Mouse (Mus musculus) lung, embryonic 16.5 days (tissue): ENCODE measurements at regions not wholly inside any gene's neighbourhood (a gene's known extent, or its start where the extent isn't known, plus 50 kb on each side); places are given as distances from the start of the nearest gene placed in this dataset.
A peak's percentile ranks its signal among the peaks of the same experiment; 100 is the strongest.

Experiments used
- ATAC-seq: fragments of 200-750 bp; cut with Nextera tagmentation; 2 replicates; pipeline ENCODE4 v1.8.0; 2017; ENCODE audit warnings: low read depth, mild to moderate bottlenecking, moderate library complexity
- H3K27ac ChIP-seq: fragments of 300-500 bp; sonication (generic); 2 replicates; pipeline ENCODE4 v1.5.1; 2014; ENCODE audit warnings: mild to moderate bottlenecking, control low read depth, low read length
- H3K27me3 ChIP-seq: fragments of 300-500 bp; sonication (generic); 2 replicates; pipeline ENCODE4 v1.6.1; 2014; ENCODE audit warnings: low read depth, low read length, mixed read lengths; ENCODE audit not compliant: control insufficient read depth, insufficient read depth
- H3K36me3 ChIP-seq: fragments of 300-500 bp; sonication (generic); 2 replicates; pipeline ENCODE4 v1.6.1; 2014; ENCODE audit warnings: low read length; ENCODE audit not compliant: control insufficient read depth, insufficient read depth
- H3K4me1 ChIP-seq: fragments of 300-500 bp; sonication (generic); replicated peaks from 2 replicates; pipeline ENCODE4 v1.6.1; 2014; ENCODE audit warnings: low read length, mixed read lengths; ENCODE audit not compliant: control insufficient read depth, insufficient read depth
- H3K4me2 ChIP-seq: fragments of 300-500 bp; sonication (generic); 2 replicates; pipeline ENCODE4 v1.6.1; 2014; ENCODE audit warnings: low read depth, low read length, control low read depth
- H3K4me3 ChIP-seq: fragments of 300-500 bp; sonication (generic); 2 replicates; pipeline ENCODE4 v1.5.1; 2014; ENCODE audit warnings: mild to moderate bottlenecking, low read length, control low read depth
- H3K9ac ChIP-seq: fragments of 300-500 bp; sonication (generic); 2 replicates; pipeline ENCODE4 v1.6.1; 2014; ENCODE audit warnings: low read length, control low read depth
- H3K9me3 ChIP-seq: fragments of 300-500 bp; sonication (generic); 2 replicates; pipeline ENCODE4 v1.6.1; 2016; ENCODE audit warnings: low read length; ENCODE audit not compliant: control insufficient read depth
- WGBS: fragments of 180-500 bp; shearing (Covaris S2); extraction: QIAGEN DNeasy Blood & Tissue Kit; methylation state at CpG from one replicate; pipeline ENCODE4 v1.1.7; 2014; 5-methylcytosine and 5-hydroxymethylcytosine counted together

DNA sequence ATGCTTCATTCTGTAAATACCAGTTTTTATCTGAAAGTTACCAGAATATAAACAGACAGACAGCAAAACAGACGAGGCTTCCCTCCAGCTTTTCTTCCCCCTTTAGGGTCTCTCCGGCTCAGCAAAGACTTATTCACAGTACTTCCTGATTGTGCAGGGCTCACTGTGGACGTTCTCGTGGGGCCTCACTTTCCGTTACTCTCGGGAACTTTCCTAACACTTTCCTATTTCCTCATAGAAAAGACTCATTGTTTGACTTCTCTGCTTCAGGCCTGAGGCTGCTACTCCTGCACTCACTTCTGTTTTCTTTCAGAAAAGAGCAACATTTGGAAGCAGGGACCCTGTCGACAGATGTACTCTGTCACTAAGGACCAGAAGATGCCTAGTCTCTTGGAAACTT is 197.4 kb downstream of the Tgfb2 start:
- peak overlapping the region; percentile 31; the same call in 1 of the 2 replicates for H3K27ac ChIP-seq

DNA sequence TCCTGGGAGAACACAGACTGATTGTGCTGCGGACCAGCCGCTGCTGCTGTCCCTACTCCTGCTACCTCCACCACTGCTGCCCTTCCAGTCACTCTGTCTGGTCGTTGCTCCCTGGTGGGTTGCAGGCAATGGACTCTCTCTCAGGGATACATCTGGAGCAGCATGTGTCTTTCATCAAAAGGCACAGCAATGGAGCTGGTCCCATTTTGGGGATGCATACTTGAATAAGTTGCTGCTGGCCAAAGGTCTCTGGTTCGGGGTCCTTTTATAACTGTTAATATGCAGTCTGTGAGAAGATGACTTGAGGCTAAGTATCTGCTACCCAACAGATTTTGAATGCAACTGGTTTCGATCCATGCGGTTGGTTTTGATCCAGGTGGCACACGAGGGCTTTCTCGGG is 197.8 kb downstream of the Tgfb2 start:
- ATAC-seq: peak; percentile 80
- no peak overlapping the region for H3K4me3 ChIP-seq
- peaks cover 5% of the 10 kb centered on the region; the same call in 1 of the 2 replicates for H3K4me1 ChIP-seq
- H3K27ac ChIP-seq: 0 out of 2 replicates have a peak overlapping the region, but pooled peaks have one; percentile 5
- no peaks in the 10 kb centered on the region for H3K27me3 ChIP-seq
- no peak overlapping the region for H3K4me2 ChIP-seq
- WGBS: 37% methylated on average over 8 of the region's 8 CpGs
- no peaks in the 10 kb centered on the region for H3K36me3 ChIP-seq
- no peaks in the 10 kb centered on the region for H3K9me3 ChIP-seq
- no peak overlapping the region for H3K9ac ChIP-seq

More for the DNA sequence above, 197.4 kb downstream of the Tgfb2 start:
- WGBS: 10% methylated on average over 7 of the region's 7 CpGs
- H3K4me2 ChIP-seq: no peak overlapping the region
- H3K36me3 ChIP-seq: no peaks in the 10 kb centered on the region
- peak; percentile 69 for ATAC-seq
- H3K27me3 ChIP-seq: no peaks in the 10 kb centered on the region
- peaks cover 5% of the 10 kb centered on the region; the same call in 1 of the 2 replicates for H3K4me1 ChIP-seq
- H3K4me3 ChIP-seq: no peak overlapping the region
- H3K9me3 ChIP-seq: no peaks in the 10 kb centered on the region
- H3K9ac ChIP-seq: no peak overlapping the region

DNA sequence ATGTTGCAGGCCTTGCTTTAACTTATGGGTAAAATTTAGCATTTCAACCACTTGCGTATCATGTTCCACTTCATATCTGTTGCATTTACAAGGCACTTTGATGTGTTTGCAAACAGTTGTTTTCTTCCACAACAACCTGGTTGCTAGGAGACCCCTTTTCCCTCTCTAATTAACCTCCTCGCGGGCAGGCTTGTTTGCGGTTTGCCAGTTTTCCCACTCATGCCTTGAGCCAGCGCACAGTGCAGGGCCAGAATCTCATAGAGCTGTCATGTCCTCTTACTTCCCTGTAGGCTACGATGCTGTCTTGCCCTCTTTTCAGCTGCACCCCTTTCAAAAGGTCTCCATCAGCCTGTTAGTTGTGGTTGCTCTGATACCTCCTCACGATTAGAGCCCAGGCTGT is 199.3 kb downstream of the Tgfb2 start:
- Histone ChIP-seq H3K27me3 (no peaks in the 10 kb centered on the region), H3K9ac (no peak overlapping the region), H3K36me3 (no peaks in the 10 kb centered on the region), H3K4me2 (no peak overlapping the region), H3K4me1 (peaks cover 5% of the 10 kb centered on the region; the same call in 1 of the 2 replicates), H3K9me3 (no peaks in the 10 kb centered on the region), H3K4me3 (no peak overlapping the region), H3K27ac (no peak overlapping the region)
- 90% methylated on average over 7 of the region's 7 CpGs for WGBS
- ATAC-seq: no peak

DNA sequence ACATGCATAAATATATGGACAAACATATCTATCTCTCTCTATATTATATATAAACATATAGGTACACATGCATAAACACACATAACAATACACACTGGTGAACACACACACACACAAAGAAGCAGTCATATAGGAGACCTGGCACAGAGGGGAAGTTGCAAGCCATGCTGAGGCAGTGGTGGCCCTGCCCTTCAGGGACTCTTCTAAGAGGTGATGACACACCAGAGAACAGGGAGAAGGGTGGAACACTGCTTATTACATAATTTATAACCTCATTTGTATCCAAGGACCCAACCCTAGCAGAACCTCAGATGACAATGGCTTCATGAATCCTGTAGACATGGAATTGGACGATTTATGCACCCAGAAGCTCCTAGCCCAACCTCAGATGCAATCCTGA is 199.9 kb downstream of the Tgfb2 start:
- Histone ChIP-seq H3K4me1 (peaks cover 5% of the 10 kb centered on the region; the same call in 1 of the 2 replicates), H3K36me3 (no peaks in the 10 kb centered on the region), H3K4me3 (no peak overlapping the region), H3K27ac (no peak overlapping the region), H3K9me3 (no peaks in the 10 kb centered on the region), H3K27me3 (no peaks in the 10 kb centered on the region), H3K9ac (no peak overlapping the region), H3K4me2 (no peak overlapping the region)
- WGBS: 48% methylated on average over 1 of the region's 1 CpGs
- ATAC-seq: no peak

DNA sequence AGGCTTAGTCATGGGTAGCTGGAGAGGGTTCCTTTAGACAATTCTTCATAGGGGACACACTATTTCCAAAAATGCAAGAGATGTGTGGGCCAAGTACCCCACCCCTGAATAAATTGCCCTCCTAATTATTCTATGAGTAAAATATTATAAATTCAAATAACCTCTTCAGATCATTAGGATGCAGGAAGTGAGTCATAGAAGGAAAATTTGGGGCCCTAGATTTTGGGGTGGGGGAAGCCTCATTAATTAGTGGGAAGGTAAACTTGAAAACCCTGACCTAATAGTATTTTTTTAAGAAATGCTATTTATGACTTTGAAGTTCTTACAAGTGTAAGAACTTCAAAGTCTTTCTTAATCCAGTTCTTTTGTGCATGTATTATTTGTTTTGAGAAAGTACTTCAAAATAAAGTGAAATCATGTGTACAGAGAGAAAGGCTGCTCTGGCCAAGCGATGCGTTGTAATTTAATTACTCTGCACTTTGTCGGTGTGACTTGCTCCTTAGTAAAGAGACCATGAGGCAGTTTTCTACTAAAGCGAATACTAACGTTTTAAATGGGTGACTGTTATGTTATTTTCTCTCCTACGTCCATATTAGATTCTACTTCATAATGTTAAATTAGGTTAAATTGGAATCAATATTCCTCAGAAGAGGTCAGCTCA is 200.6 kb downstream of the Tgfb2 start:
- no peak overlapping the region for H3K27ac ChIP-seq
- H3K27me3 ChIP-seq: no peaks in the 10 kb centered on the region
- H3K4me2 ChIP-seq: no peak overlapping the region
- no peaks in the 10 kb centered on the region for H3K9me3 ChIP-seq
- H3K36me3 ChIP-seq: no peaks in the 10 kb centered on the region
- ATAC-seq: no peak
- WGBS: 86% methylated on average over 6 of the region's 6 CpGs
- H3K9ac ChIP-seq: no peak overlapping the region
- H3K4me3 ChIP-seq: no peak overlapping the region
- H3K4me1 ChIP-seq: peaks cover 5% of the 10 kb centered on the region; the same call in 1 of the 2 replicates

DNA sequence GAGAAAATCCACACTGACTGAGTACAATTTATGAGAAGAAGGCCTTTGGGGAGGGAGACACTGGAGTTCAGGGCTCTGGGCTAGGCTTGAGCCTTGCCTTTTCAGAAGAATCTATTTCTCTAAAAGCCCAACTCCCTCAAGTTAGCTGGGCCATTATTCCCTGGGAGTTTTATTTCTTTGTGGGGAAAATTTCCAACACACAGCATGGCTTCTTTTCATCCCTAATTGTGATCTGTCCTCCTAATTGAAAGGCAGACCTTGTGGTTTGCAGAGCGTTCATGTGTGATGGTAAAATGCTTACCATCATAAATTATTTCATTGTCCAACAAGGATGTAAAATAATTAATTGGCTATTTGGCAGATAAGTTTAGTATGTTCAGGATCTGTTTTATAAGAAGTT is 204.1 kb downstream of the Tgfb2 start:
- WGBS: 85% methylated on average over 1 of the region's 1 CpGs
- Histone ChIP-seq H3K27ac (no peak overlapping the region), H3K36me3 (no peaks in the 10 kb centered on the region)

DNA sequence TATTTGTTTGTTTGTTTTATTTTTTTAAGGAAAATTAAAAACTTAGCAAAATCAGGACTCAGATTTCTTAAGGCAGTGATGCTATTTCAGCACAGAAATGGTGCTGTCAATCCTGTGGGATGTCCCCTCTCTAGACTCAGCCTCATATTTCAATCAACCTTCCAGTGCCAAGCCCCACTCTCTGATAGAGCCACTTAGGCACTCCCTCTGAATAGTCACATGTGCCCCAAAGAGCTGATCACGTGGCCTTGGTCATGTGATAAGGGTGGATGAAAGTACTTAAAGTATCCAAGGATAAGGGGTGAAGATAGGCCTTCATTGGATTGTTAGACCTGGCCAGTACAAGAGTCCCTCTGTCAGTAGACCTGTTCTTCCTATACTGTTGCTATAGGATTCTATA is 207.9 kb downstream of the Tgfb2 start:
- no peak for ATAC-seq
- no peak overlapping the region for H3K4me3 ChIP-seq
- no peaks in the 10 kb centered on the region for H3K36me3 ChIP-seq
- no peak overlapping the region for H3K4me2 ChIP-seq
- no peaks in the 10 kb centered on the region for H3K4me1 ChIP-seq
- H3K27me3 ChIP-seq: no peaks in the 10 kb centered on the region
- H3K9ac ChIP-seq: no peak overlapping the region
- H3K9me3 ChIP-seq: no peaks in the 10 kb centered on the region
- H3K27ac ChIP-seq: no peak overlapping the region
- WGBS: 74% methylated on average over 1 of the region's 1 CpGs

More for the DNA sequence above, 204.1 kb downstream of the Tgfb2 start:
- no peak for ATAC-seq
- Histone ChIP-seq H3K9me3 (no peaks in the 10 kb centered on the region), H3K27me3 (no peaks in the 10 kb centered on the region), H3K4me1 (no peaks in the 10 kb centered on the region), H3K4me3 (no peak overlapping the region), H3K9ac (no peak overlapping the region), H3K4me2 (no peak overlapping the region)

DNA sequence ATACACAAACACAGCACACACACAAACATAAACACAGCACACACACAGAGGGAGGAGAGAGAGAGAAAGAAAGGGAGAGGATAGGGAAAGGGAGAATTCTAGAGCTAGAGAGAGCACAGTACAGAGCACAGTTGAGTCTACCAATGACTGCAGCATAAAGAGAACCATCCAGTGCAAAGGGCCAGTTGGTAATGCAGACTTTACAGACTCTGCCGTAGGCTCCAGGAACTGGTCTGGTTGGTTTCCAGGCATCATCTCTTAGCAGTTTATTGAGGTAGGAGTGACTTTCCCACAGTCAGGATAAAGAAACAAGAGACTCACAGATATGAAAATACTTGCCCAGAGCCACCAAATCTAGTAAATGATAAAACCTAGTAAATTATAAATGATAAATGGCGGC is 208.5 kb downstream of the Tgfb2 start:
- no peak overlapping the region for H3K9ac ChIP-seq
- no peak for ATAC-seq
- H3K27me3 ChIP-seq: no peaks in the 10 kb centered on the region
- H3K27ac ChIP-seq: no peak overlapping the region
- no peak overlapping the region for H3K4me2 ChIP-seq
- H3K9me3 ChIP-seq: no peaks in the 10 kb centered on the region
- H3K4me1 ChIP-seq: no peaks in the 10 kb centered on the region
- no peak overlapping the region for H3K4me3 ChIP-seq
- H3K36me3 ChIP-seq: no peaks in the 10 kb centered on the region
- WGBS: 62% methylated on average over 2 of the region's 2 CpGs

DNA sequence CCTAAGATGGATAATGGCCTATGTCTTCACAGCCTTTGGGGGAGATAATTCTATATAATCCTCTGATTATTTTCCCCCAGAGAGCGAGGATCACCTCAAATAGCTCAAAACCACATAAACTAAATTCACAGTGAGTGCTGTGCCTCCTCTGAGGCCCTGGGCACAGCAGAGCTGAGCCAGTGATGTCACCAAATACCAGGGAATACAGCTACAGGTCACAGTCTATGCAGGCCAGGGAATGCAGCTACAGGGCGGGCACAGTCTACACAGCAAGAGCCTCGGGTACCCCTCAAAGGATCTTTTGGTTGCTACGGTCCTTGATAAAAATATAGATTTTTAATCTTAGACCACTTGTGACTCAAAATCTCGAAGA is 211.4 kb downstream of the Tgfb2 start:
- no peak for ATAC-seq
- WGBS: 88% methylated on average over 5 of the region's 5 CpGs
- no peak overlapping the region for H3K4me2 ChIP-seq

More for the DNA sequence above, 211.4 kb downstream of the Tgfb2 start:
- H3K36me3 ChIP-seq: no peaks in the 10 kb centered on the region
- H3K27me3 ChIP-seq: no peaks in the 10 kb centered on the region
- no peak overlapping the region for H3K27ac ChIP-seq
- no peak overlapping the region for H3K4me3 ChIP-seq
- H3K9ac ChIP-seq: no peak overlapping the region
- H3K9me3 ChIP-seq: no peaks in the 10 kb centered on the region
- H3K4me1 ChIP-seq: peaks cover 2% of the 10 kb centered on the region; the same call in 1 of the 2 replicates
